Mouse (Mus musculus): ENCODE data around the gene Chmp3. TPM values are rescaled to one million over a fixed set of nuclear protein-coding genes. Genes with fewer than 3 reads are reported as not detected.
A peak's percentile ranks its signal among the peaks of the same experiment; 100 is the strongest.

Chmp3 gene
- total RNA-seq (2021) = 10 to 100 TPM; 47.3 to 52.8 TPM
- long read RNA-seq, experiment 1, transcript Chmp3-201 (6 exons, 2,654 nt) = major isoform, 73 of 90 reads
- long read RNA-seq, experiment 1, partial matches to known transcripts = 3 of 90 reads
- long read RNA-seq, experiment 1, other reads (novel, unspliced or antisense) = 14 of 90 reads
- long read RNA-seq, experiment 2, transcript Chmp3-201 (6 exons, 2,654 nt) = major isoform, 54 of 64 reads
- long read RNA-seq, experiment 2, partial matches to known transcripts = 2 of 64 reads
- long read RNA-seq, experiment 2, other reads (novel, unspliced or antisense) = 8 of 64 reads

GRCm38 (mm10) chr6:71543686-71544499 is at the start of gene Chmp3:
Chmp3 (plus strand) TSS chr6:71543797.
- DNase-seq = peak; percentile 97 to 98
- intact Hi-C loops (cut with DNase I) = loop anchor here (2.0 kb wide), 2 partner anchors 49 to 103 kb away; partner anchors contain the start of gene Rmnd5a

- intact Hi-C loops (cut with DNase I) = loop anchor here (2.0 to 5.0 kb wide), 4 partner anchors 48 to 308 kb away; partner anchors contain the start of genes Chmp3, Krcc1 and Rmnd5a
- peak in 1 of 2 experiments; percentile 61 for DNase-seq
These were observed 49.1 kb upstream of the Chmp3 start for GRCm38 (mm10) chr6:71494341-71495020.

- DNase-seq = no peak
- intact Hi-C loops (cut with DNase I) = no loop called here
These were observed 43.0 kb upstream of the Chmp3 start for GRCm38 (mm10) chr6:71500575-71500974.

GRCm38 (mm10) chr6:71503001-71503400 is 40.6 kb upstream of the Chmp3 start:
- intact Hi-C loops (cut with DNase I) = no loop called here
- DNase-seq = no peak

DNA sequence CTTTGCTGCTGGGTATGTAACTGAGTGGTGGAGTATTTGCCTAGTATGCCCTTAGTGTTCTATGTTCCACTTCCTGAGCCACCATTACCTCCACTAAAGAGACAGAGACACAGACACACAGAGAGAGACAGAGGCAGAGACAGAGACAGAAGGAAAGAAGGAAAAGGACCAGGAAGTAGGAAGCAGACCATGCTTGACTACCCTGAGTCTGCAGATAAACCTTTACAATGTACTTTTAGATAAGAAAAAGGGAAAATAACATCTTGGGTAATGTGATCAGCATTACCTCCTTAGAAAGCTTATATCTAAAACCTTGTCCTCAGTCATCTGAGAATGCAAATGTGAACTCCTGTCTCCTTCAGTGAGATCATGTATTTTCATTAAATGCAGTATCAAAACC is 39.9 kb upstream of the Chmp3 start:
- DNase-seq = no peak
- intact Hi-C loops (cut with DNase I) = no loop called here

- DNase-seq = no peak
- intact Hi-C loops (cut with DNase I) = no loop called here
These were observed 39.5 kb upstream of the Chmp3 start for GRCm38 (mm10) chr6:71504091-71504490.

DNA sequence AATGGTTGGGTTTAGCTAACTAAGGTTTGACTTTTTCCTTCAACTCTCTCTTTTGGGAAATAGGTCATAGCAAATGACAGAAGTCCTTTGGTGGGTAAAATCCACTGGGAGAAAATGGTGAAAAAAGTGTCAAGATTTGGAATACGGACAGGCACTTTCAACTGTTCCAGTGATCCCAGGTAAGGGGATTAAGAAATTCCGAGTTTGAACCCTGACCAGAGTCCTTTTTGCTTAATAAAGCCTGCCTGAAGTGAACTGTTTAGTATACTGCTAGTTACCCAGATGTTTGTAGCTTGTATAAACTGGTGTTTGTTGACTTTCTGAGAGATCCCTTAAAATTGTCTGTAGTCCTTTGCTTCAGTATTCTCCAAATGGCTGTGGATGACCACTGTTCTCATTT is 37.9 kb upstream of the Chmp3 start:
- intact Hi-C loops (cut with DNase I) = no loop called here
- no peak for DNase-seq

DNA sequence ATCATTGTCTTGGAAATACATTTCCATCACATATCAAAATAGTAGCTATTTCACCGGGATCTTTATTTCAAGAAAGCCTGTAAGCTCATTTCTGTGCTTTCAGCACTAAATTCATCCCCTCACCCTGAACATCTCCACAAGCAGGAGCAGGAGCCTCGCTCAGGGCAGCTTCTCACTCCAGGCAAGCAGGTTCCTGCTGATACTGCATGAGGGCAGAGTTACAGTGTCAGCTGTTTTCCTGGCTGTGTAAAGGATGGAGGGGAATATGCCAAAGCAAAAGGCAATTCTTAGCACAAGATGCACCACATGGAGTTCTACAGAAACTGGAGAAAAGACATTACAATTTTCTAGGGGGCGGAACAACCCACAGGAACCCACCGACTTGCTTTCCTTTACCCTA is 24.1 kb upstream of the Chmp3 start:
- intact Hi-C loops (cut with DNase I) = no loop called here
- DNase-seq = no peak

- no peak for DNase-seq
- intact Hi-C loops (cut with DNase I) = no loop called here
These were observed 18.0 kb upstream of the Chmp3 start for GRCm38 (mm10) chr6:71525556-71525955.

DNA sequence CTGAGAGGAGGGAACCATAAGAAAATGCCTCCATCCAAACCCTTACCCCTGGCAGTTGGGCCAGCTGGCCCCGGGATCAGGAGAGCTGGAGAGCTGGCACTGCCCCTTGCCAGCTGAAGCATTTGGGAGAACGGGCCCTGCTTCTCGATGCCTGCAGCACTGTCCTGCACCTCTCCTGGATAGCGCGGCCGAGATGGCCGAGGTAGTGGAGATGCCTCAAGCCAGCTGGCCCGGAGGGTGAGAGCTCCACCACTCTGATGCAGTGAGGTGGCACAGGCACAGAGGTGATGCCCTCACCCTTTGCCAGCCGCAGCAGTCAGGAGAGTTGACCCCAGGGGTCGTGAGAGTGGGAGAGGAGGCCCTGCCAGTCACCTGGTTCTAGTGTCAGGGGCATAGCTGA is 16.5 kb upstream of the Chmp3 start:
- intact Hi-C loops (cut with DNase I) = no loop called here
- no peak for DNase-seq

GRCm38 (mm10) chr6:71527826-71528225 is 15.8 kb upstream of the Chmp3 start:
- intact Hi-C loops (cut with DNase I) = no loop called here
- no peak for DNase-seq

DNA sequence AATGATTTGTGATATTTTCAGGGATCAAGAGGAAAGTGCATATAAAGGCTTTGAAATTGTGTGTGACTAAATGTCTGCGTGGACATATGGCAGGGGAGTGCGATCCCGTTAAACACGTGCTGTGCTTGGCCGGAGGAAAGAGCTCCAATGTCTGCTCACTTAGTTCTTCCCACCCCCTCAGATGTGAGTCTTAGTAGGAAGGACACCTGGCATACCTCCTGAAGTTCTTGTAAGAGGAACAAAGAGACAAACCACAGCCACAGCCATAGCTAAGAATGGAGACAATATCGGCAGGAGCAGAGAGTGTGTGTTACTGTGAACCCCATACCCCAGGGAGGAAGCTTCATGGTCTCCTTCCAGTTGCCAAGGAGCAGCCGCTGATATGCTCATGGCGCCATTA is 13.4 kb upstream of the Chmp3 start:
- DNase-seq = no peak
- intact Hi-C loops (cut with DNase I) = no loop called here

GRCm38 (mm10) chr6:71537286-71537685 is 6.3 kb upstream of the Chmp3 start:
- intact Hi-C loops (cut with DNase I) = no loop called here
- DNase-seq = peak in 1 of 2 experiments; percentile 15

GRCm38 (mm10) chr6:71555507-71555951 is 11.9 kb downstream of the Chmp3 start:
- DNase-seq = peak; percentile 41 to 51
- intact Hi-C loops (cut with DNase I) = no loop called here

DNA sequence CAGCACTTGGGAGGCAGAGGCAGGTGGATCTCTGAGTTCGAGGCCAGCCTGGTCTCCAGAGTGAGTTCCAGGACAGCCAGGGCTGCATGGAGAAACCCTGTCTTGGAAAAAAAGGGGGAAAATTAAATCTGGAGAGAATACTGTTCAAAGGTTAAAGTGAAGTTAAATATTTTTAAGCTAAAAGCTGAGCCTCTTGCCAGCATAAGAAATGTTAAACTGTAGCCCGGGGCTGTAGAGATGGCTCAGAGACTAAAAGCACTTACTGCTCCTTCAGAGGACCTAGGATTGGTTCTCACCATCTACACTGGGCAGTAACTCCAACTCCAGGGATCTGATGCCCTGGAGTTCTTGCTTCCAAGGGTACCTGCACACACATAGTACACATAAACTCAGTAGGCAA is 13.2 kb downstream of the Chmp3 start:
- no peak for DNase-seq
- intact Hi-C loops (cut with DNase I) = no loop called here

DNA sequence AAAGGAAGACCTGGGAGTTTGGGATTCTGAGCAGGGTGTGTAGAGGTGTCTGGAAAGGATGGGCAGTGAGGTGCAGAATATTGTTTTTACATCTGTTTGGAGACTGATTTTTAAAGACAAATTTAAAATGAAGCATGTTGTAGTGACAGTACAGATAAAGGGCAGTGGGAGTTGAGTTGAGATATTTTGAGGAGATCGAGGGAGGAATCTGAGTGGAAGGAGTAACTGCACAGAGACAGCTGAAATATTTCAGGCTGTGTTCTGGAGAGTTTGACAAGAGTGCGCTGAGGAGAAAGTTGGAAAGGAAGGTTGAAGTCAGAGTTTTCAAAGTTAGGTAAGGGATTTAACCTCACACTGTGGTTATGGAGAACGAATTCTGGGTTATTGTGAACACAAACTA is 25.0 kb downstream of the Chmp3 start:
- intact Hi-C loops (cut with DNase I) = no loop called here
- no peak for DNase-seq

GRCm38 (mm10) chr6:71569025-71569424 is 25.4 kb downstream of the Chmp3 start:
- intact Hi-C loops (cut with DNase I) = no loop called here
- DNase-seq = no peak

GRCm38 (mm10) chr6:71575359-71575758 is 31.8 kb downstream of the Chmp3 start:
- no peak for DNase-seq
- intact Hi-C loops (cut with DNase I) = no loop called here

DNA sequence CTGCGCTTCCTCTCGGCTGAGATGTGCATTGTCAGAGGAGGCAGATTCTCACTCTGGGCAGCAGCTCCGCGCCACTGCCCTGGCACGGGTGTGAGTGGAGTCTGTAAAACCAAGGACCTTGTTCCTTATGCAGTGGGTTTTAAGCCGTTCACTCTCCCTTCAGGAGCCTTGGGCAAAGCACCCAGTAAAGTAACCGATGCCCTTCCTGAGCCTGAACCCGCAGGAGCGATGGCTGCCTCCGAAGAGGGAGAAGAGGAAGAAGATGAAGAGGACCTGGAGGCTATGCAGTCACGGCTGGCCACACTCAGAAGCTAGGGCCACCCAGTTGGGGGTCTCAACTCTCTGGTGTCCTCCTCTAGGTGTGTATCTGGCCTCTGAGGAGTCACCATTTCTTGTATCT is 35.9 kb downstream of the Chmp3 start:
- intact Hi-C loops (cut with DNase I) = no loop called here
- no peak for DNase-seq

DNA sequence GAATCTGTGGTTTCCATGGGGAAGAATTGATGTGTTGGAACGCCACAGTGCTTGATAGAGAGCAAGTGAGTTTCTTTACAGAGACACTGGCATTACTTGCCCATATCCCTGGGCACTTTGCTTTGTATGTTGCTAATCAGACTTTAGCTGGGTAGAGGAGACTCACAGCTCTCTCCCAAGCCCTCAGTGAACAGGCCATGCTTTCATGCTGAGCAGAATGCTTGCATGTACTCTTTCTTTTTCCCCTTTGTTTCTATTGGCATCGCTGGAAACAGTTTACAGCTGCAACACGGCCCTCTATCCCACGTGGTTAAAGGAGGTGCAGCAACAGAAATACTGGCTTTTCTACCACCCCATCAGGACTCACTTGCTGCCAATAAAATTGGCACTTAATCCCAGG is 39.6 kb downstream of the Chmp3 start:
- intact Hi-C loops (cut with DNase I) = no loop called here
- DNase-seq = no peak

DNA sequence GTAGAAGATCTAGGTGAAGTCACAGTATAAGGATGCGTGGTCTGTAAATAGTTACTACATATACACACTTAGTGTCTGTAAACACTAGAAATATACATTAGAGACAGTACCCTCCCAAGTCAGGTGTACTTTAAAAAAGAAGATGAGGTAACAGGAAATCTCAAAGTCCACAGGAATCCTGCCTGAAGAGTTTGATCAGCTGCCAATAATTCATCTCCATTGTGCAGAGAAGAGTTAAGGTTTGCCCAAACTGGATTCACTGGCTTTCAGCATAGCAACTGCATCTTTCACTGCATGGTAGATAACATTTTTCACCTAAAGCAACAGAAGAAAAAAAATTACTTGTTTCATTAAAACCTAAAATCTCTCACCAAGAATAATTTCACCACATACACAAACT is 45.8 kb downstream of the Chmp3 start:
- DNase-seq = no peak
- intact Hi-C loops (cut with DNase I) = no loop called here
